Mouse (Mus musculus) ES-E14 (cell line): ENCODE data around the gene Mat2b.

Experiments used
- HCFC1 ChIP-seq: IDR thresholded peaks from 2 replicates; pipeline ENCODE4 v1.6.1; 2012; ENCODE audit warnings: low read length, inconsistent platforms, borderline replicate concordance; ENCODE audit not compliant: insufficient read depth
- MAFK ChIP-seq: IDR thresholded peaks from 2 replicates; pipeline ENCODE4 v1.6.1; 2014; ENCODE audit warnings: mild to moderate bottlenecking, low read depth, low read length, inconsistent platforms; ENCODE audit not compliant: insufficient read depth

- TF ChIP-seq HCFC1 (no peak), MAFK (0 out of 2 replicates have a peak, but pooled peaks have one; percentile 48)
Measured at GRCm38 (mm10) chr11:40737369-40737768, 42.4 kb upstream of the Mat2b start.
